Mouse (Mus musculus): Measurements from ENCODE around the gene Ldb1. TPM values are rescaled to one million over a fixed set of nuclear protein-coding genes. Genes with fewer than 3 reads are reported as not detected.

The Ldb1 gene
- 122 TPM for polyA plus RNA-seq (2015; fragmentation: Illumina TruSeq; extraction: RNeasy Lipid Tissue Mini Kit (QIAGEN cat#74804); ENCODE audit: insufficient read depth, low replicate concordance)

GRCm38 (mm10) chr19:46044993-46045695 lies at the start of gene Ldb1:
Gene Ldb1, minus strand, starts transcription at chr19:46045214.

GRCm38 (mm10) chr19:46075616-46076607 lies 30.9 kb upstream of the Ldb1 start, which contains the start of gene Nolc1:
Gene Nolc1, plus strand, starts transcription at chr19:46075863.

DNA sequence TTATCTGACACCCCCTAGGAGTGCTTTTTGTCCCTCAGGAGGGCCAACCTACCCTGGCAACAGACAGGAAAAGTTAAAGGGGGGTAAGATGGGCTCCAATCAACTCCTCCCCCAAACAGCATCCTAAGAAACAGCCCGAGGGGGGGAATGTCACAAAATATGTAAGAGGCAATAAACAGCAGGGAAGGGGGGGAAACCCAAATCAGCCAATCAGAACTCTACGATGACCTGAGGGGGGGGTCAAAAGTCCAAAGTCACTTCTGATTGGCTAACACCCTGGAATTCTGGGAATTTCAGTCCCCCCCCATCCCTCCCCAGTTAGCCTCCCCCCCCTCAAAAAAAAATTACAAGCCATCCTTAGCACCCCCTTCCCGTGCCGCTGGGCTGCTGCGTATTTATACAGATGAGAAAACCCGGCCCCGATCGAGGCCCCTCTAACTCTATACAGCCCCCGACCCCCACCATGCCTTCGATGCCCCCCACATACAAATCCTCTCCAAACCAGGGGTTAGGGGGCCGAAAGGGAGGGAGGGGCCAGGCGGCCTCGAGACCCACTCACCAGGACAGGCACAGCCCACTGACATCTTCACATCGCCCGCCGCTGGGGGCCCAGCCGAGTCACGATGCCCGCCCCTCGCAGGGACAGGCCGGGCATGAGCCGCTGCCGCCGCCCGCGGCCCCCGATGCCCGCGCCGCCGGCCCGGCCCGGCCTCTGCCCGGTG lies 582 bp downstream of the Ldb1 start, which contains the start of gene Pprc1:
Gene Pprc1 (plus strand): TSS at position 616 of the 722 bp plus-strand sequence.

GRCm38 (mm10) chr19:46003371-46004226 lies 41.4 kb downstream of the Ldb1 start, which contains the start of gene Hps6:
Gene Hps6, plus strand, starts transcription at chr19:46003508.

GRCm38 (mm10) chr19:45997785-45998693 lies 47.0 kb downstream of the Ldb1 start, which contains the start of gene Armh3:
Gene Armh3, minus strand, starts transcription at chr19:45998488.

Other genes starting within 250 kb of the Ldb1 start
- 1.4 TPM for gene Kcnip2, start 229.2 kb downstream of the Ldb1 start, polyA plus RNA-seq (2015; fragmentation: Illumina TruSeq; extraction: RNeasy Lipid Tissue Mini Kit (QIAGEN cat#74804); ENCODE audit: insufficient read depth, low replicate concordance)
- 13.0 TPM for gene Armh3, start 46.7 kb downstream of the Ldb1 start, polyA plus RNA-seq (2015; fragmentation: Illumina TruSeq; extraction: RNeasy Lipid Tissue Mini Kit (QIAGEN cat#74804); ENCODE audit: insufficient read depth, low replicate concordance)
- 2.4 TPM for gene Hps6, start 41.7 kb downstream of the Ldb1 start, polyA plus RNA-seq (2015; fragmentation: Illumina TruSeq; extraction: RNeasy Lipid Tissue Mini Kit (QIAGEN cat#74804); ENCODE audit: insufficient read depth, low replicate concordance)
- 43.4 TPM for gene Pprc1, start 328 bp downstream of the Ldb1 start, polyA plus RNA-seq (2015; fragmentation: Illumina TruSeq; extraction: RNeasy Lipid Tissue Mini Kit (QIAGEN cat#74804); ENCODE audit: insufficient read depth, low replicate concordance)
- gene Nolc1, start 30.6 kb upstream of the Ldb1 start, polyA plus RNA-seq (2015; fragmentation: Illumina TruSeq; extraction: RNeasy Lipid Tissue Mini Kit (QIAGEN cat#74804); ENCODE audit: insufficient read depth, low replicate concordance): 44.7 TPM
- not detected for gene Elovl3, start 86.7 kb upstream of the Ldb1 start, polyA plus RNA-seq (2015; fragmentation: Illumina TruSeq; extraction: RNeasy Lipid Tissue Mini Kit (QIAGEN cat#74804); ENCODE audit: insufficient read depth, low replicate concordance)
- not detected for gene Pitx3, start 103.1 kb upstream of the Ldb1 start, polyA plus RNA-seq (2015; fragmentation: Illumina TruSeq; extraction: RNeasy Lipid Tissue Mini Kit (QIAGEN cat#74804); ENCODE audit: insufficient read depth, low replicate concordance)
- gene Gbf1, start 107.3 kb upstream of the Ldb1 start, polyA plus RNA-seq (2015; fragmentation: Illumina TruSeq; extraction: RNeasy Lipid Tissue Mini Kit (QIAGEN cat#74804); ENCODE audit: insufficient read depth, low replicate concordance): 39.1 TPM

All from spleen, adult 10 weeks (tissue).